7 mouse cellular contexts compared by ENCODE assay signal in genomic region chr2:156007888-156008532, GRCm38 (mm10). TPM values are rescaled to one million over a fixed set of nuclear protein-coding genes. Genes with fewer than 3 reads are reported as not detected.
DNase-seq lines count a peak whose midpoint lies in the region; ATAC-seq lines count a peak whose summit lies in the region.

Gene 6430550D23Rik (minus strand): TSS chr2:156007977.
Gene Ergic3 (plus strand): TSS chr2:156008045.

- H3K27ac ChIP-seq in embryonic facial prominence, embryonic 11.5 days (replicated peaks; ENCODE audit: low read depth, low read length): 0 out of 2 replicates have a peak within 1 kb of the TSS, but pooled peaks have one; percentile 22
- peak within 1 kb of the TSS; percentile 90 for H3K27ac ChIP-seq in limb, embryonic 10.5 days
- H3K27ac ChIP-seq in midbrain, embryonic 13.5 days: peak within 1 kb of the TSS; percentile 63; the same call in 1 of the 2 replicates

- DNase-seq in adrenal gland, postnatal 14 days: peak; percentile 100
- DNase-seq in embryonic facial prominence, embryonic 11.5 days (ENCODE audit: low spot score): peak; percentile 99
- DNase-seq in kidney, adult 11 months: peak; percentile 100
- DNase-seq in limb, embryonic 10.5 days (ENCODE audit: low spot score): peak; percentile 98
- peak; percentile 98 for DNase-seq in spleen, adult 12 weeks (ENCODE audit: low spot score)

- no peaks in the 10 kb centered on the region for H3K4me1 ChIP-seq in embryonic facial prominence, embryonic 11.5 days (ENCODE audit: control insufficient read depth, insufficient read depth, low read length)
- peaks cover 17% of the 10 kb centered on the region for H3K4me1 ChIP-seq in limb, embryonic 10.5 days
- peaks cover 15% of the 10 kb centered on the region for H3K4me1 ChIP-seq in midbrain, embryonic 13.5 days (replicated peaks)

- WGBS in embryonic facial prominence, embryonic 11.5 days: under 1% methylated on average over 45 of the region's 45 CpGs
- under 1% methylated on average over 44 of the region's 45 CpGs for WGBS in limb, embryonic 10.5 days
- under 1% methylated on average over 44 of the region's 45 CpGs for WGBS in midbrain, embryonic 13.5 days

- H3K27me3 ChIP-seq in embryonic facial prominence, embryonic 11.5 days (ENCODE audit: control insufficient read depth, insufficient read depth, low read length): no peaks in the 10 kb centered on the region
- no peaks in the 10 kb centered on the region for H3K27me3 ChIP-seq in limb, embryonic 10.5 days (ENCODE audit: low read depth, poor library complexity, severe bottlenecking)
- no peaks in the 10 kb centered on the region for H3K27me3 ChIP-seq in midbrain, embryonic 13.5 days

- peaks cover 7% of the 10 kb centered on the region for H3K36me3 ChIP-seq in embryonic facial prominence, embryonic 11.5 days (replicated peaks; ENCODE audit: control insufficient read depth, insufficient read depth, low read depth, low read length)
- H3K36me3 ChIP-seq in limb, embryonic 10.5 days: peaks cover 39% of the 10 kb centered on the region
- H3K36me3 ChIP-seq in midbrain, embryonic 13.5 days: peaks cover 35% of the 10 kb centered on the region

- peak within 1 kb of the TSS; percentile 79 for H3K4me3 ChIP-seq in embryonic facial prominence, embryonic 11.5 days (ENCODE audit: low read depth, low read length)
- peak within 1 kb of the TSS; percentile 92 for H3K4me3 ChIP-seq in limb, embryonic 10.5 days
- H3K4me3 ChIP-seq in midbrain, embryonic 13.5 days (replicated peaks): peak within 1 kb of the TSS; percentile 66

- peak within 1 kb of the TSS; percentile 76 for H3K9ac ChIP-seq in embryonic facial prominence, embryonic 11.5 days (replicated peaks; ENCODE audit: low read length)
- H3K9ac ChIP-seq in midbrain, embryonic 13.5 days (replicated peaks): peak within 1 kb of the TSS; percentile 74

- ATAC-seq in embryonic facial prominence, embryonic 11.5 days (replicated peaks; ENCODE audit: insufficient number of reproducible peaks, low FRiP score, low TSS enrichment, low read depth): peak; percentile 97
- peak; percentile 98 for ATAC-seq in granulocyte monocyte progenitor cell, adult 5-6 weeks (replicated peaks; ENCODE audit: poor library complexity, severe bottlenecking)
- ATAC-seq in midbrain, embryonic 13.5 days: peak; percentile 100

- H3K4me2 ChIP-seq in embryonic facial prominence, embryonic 11.5 days (ENCODE audit: low read depth, low read length): peak within 1 kb of the TSS; percentile 42
- peak within 1 kb of the TSS; percentile 71 for H3K4me2 ChIP-seq in midbrain, embryonic 13.5 days (replicated peaks)

- no peaks in the 10 kb centered on the region for H3K9me3 ChIP-seq in embryonic facial prominence, embryonic 11.5 days (replicated peaks; ENCODE audit: control insufficient read depth, low read length)
- H3K9me3 ChIP-seq in limb, embryonic 10.5 days (replicated peaks): no peaks in the 10 kb centered on the region
- H3K9me3 ChIP-seq in midbrain, embryonic 13.5 days: no peaks in the 10 kb centered on the region

RNA-seq across cellular contexts. Expression of gene 6430550D23Rik, which starts in this region (rescaled TPM):
- 2.9 and 4.0 TPM in 2 replicates for total RNA-seq in adrenal gland, postnatal 14 days (2021)
- 0.89 and 1.5 TPM in 2 replicates for polyA plus RNA-seq in embryonic facial prominence, embryonic 11.5 days (2014; fragmentation: Nextera tagmentation; extraction: Ambion mirVana)
- total RNA-seq in granulocyte monocyte progenitor cell, adult 5-6 weeks (2014; fragmentation: Nextera tagmentation): 1.4 TPM in 1 of 2 replicates, not detected in the other
- 0.30 TPM in 1 of 2 replicates, not detected in the other for total RNA-seq in granulocyte monocyte progenitor cell, adult 5-6 weeks (2017)
- 1.2 and 1.5 TPM in 2 replicates for polyA plus RNA-seq in limb, embryonic 10.5 days (2016; fragmentation: Nextera tagmentation; extraction: Ambion mirVana)
- polyA plus RNA-seq in midbrain, embryonic 13.5 days (2015; fragmentation: Nextera tagmentation; extraction: Ambion mirVana): 1.4 and 1.9 TPM in 2 replicates

RNA-seq across cellular contexts. Expression of gene Ergic3, which starts in this region (rescaled TPM):
- 179 and 180 TPM in 2 replicates for total RNA-seq in adrenal gland, postnatal 14 days (2021)
- polyA plus RNA-seq in embryonic facial prominence, embryonic 11.5 days (2014; fragmentation: Nextera tagmentation; extraction: Ambion mirVana): 175 and 210 TPM in 2 replicates
- total RNA-seq in granulocyte monocyte progenitor cell, adult 5-6 weeks (2014; fragmentation: Nextera tagmentation): 184 and 197 TPM in 2 replicates
- 78.5 and 96.2 TPM in 2 replicates for total RNA-seq in granulocyte monocyte progenitor cell, adult 5-6 weeks (2017)
- 191 TPM in 2 replicates for polyA plus RNA-seq in limb, embryonic 10.5 days (2016; fragmentation: Nextera tagmentation; extraction: Ambion mirVana)
- polyA plus RNA-seq in midbrain, embryonic 13.5 days (2015; fragmentation: Nextera tagmentation; extraction: Ambion mirVana): 336 and 349 TPM in 2 replicates

Comparison
In these comparisons a context has a peak if more than half of its experiments do, and no peak if none do; other contexts are left out.
1. Peak in every context shown above with its lines: DNase-seq, ATAC-seq, H3K4me3 ChIP-seq and H3K27ac ChIP-seq.
2. H3K27ac ChIP-seq: peak in every context shown above with its lines; median percentile 90 in limb, embryonic 10.5 days; 63 in midbrain, embryonic 13.5 days; 22 in embryonic facial prominence, embryonic 11.5 days.